Mouse (Mus musculus): Measurements from ENCODE around the gene Grhl3. TPM values are rescaled to one million over a fixed set of nuclear protein-coding genes. Genes with fewer than 3 reads are reported as not detected.

Grhl3 gene
- polyA plus RNA-seq, 1 experiment from 2014 or later, result 4.6 TPM

DNA sequence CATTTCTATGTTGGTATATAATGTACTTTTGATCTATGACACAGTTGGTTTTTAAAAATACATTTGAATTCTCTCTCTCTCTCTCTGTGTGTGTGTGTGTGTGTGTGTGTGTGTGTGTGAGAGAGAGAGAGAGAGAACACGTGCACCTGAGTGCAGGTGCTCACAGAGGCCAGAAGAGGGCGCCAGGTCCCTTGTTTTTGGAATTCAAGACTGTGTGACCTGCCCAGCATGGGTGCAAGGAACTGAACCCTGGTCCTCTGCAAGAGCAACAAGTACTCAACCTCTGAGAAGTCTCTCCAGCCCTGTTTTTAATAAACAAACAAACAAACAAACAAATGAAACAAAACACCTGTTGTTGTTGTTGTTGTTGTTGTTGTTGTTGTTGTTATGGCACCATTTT lies 36.6 kb upstream of the Grhl3 start:
- no peak overlapping the region for H3K4me2 ChIP-seq (ENCODE audit: low read length)
- H3K9ac ChIP-seq (ENCODE audit: low read depth, low read length), result no peak overlapping the region
- no peaks in the 10 kb centered on the region for H3K36me3 ChIP-seq (ENCODE audit: insufficient read depth, low read length)
- H3K9me3 ChIP-seq (replicated peaks; ENCODE audit: low read length), result no peaks in the 10 kb centered on the region; the same call in 1 of the 2 replicates
- no peak overlapping the region for H3K27ac ChIP-seq
- H3K4me3 ChIP-seq (replicated peaks; ENCODE audit: low read depth, low read length), result no peak overlapping the region
- ATAC-seq (replicated peaks; ENCODE audit: low FRiP score, low read depth) (no peak), DNase-seq (ENCODE audit: low spot score) (no peak)
- no peaks in the 10 kb centered on the region for H3K27me3 ChIP-seq (ENCODE audit: insufficient read depth, low read length)
- no peaks in the 10 kb centered on the region for H3K4me1 ChIP-seq (replicated peaks; ENCODE audit: insufficient read depth, low read length)
- no peak for TF ChIP-seq CTCF (IDR thresholded peaks at IDR 0.05; ENCODE audit: low read depth)
- WGBS, result 79% methylated on average over 2 of the region's 2 CpGs

DNA sequence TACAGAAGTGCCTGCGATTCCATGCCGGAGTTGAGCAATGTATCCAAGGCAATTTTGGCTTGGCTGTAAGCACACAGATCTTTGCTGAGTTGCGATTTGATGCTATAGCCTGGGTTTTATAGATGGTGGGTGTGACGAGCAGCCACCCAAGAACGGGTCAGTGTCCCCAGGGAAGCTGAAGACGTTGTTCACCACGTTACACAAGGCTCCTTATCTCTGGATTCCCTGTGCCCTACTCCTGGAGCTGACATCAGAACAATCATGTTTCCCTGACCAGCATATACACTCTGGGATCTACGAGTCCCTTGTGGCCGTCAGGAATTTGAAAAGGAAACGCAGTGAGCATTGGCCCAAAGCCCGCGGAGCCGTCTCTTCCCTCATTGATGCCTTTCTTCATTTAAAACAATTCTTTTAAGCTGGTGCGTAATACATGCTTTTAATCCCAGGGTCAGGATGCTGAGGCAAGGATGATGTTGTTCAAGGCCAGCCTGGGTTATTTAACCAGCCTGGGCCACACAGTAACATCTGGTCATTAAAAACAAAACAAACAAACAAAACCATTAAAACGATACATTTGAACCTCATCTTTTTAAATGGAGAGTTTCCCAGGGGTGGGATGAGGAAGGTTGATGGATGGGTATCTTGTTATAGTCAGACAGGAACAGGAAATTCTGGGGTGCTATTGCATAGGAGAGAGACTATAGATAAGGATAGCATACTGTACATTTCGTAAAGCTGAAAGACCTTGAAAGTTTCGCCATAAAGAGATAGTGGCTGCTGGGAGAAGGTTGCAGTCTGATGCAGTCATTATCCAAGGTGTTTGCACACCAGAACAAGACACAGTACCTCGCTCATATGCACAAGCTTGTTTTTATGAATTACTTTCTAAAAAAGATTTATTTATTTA lies 34.8 kb upstream of the Grhl3 start:
- Histone ChIP-seq H3K4me1 (replicated peaks; ENCODE audit: insufficient read depth, low read length) (no peaks in the 10 kb centered on the region), H3K36me3 (ENCODE audit: insufficient read depth, low read length) (no peaks in the 10 kb centered on the region), H3K27me3 (ENCODE audit: insufficient read depth, low read length) (no peaks in the 10 kb centered on the region), H3K4me3 (replicated peaks; ENCODE audit: low read depth, low read length) (no peak overlapping the region), H3K9me3 (replicated peaks; ENCODE audit: low read length) (no peaks in the 10 kb centered on the region; the same call in 1 of the 2 replicates), H3K27ac (no peak overlapping the region), H3K9ac (ENCODE audit: low read depth, low read length) (no peak overlapping the region), H3K4me2 (ENCODE audit: low read length) (no peak overlapping the region)
- WGBS, result 50% methylated on average over 18 of the region's 18 CpGs
- peak; percentile 63 for DNase-seq (ENCODE audit: low spot score)
- no peak for TF ChIP-seq CTCF (IDR thresholded peaks at IDR 0.05; ENCODE audit: low read depth)
- no peak for ATAC-seq (replicated peaks; ENCODE audit: low FRiP score, low read depth)

GRCm38 (mm10) chr4:135606271-135606670 lies 32.8 kb upstream of the Grhl3 start:
- WGBS, result 87% methylated on average over 7 of the region's 7 CpGs
- no peaks in the 10 kb centered on the region; the same call in 1 of the 2 replicates for H3K9me3 ChIP-seq (replicated peaks; ENCODE audit: low read length)

DNA sequence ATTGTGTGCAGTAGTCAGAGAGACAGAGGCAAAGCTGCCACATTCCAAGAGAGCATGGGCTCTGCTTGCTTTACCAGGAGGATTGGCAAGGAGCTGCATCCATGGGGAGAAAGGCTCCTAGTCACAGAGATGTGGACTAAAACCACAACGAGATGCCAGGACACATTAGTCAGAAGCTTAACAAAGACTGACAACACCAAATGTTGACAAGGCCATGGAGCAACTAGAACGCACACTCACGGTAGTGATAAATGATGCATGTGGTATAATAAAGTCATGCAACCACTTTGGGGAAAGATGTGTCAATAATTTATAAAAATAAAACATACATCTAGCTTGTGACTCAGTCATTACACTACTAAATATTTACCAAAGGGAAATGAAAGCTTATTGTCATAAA lies 28.1 kb upstream of the Grhl3 start:
- Histone ChIP-seq H3K4me3 (replicated peaks; ENCODE audit: low read depth, low read length) (no peak overlapping the region), H3K27ac (no peak overlapping the region), H3K27me3 (ENCODE audit: insufficient read depth, low read length) (no peaks in the 10 kb centered on the region), H3K36me3 (ENCODE audit: insufficient read depth, low read length) (no peaks in the 10 kb centered on the region), H3K9me3 (replicated peaks; ENCODE audit: low read length) (no peaks in the 10 kb centered on the region), H3K9ac (ENCODE audit: low read depth, low read length) (no peak overlapping the region), H3K4me1 (replicated peaks; ENCODE audit: insufficient read depth, low read length) (no peaks in the 10 kb centered on the region), H3K4me2 (ENCODE audit: low read length) (no peak overlapping the region)
- ATAC-seq (replicated peaks; ENCODE audit: low FRiP score, low read depth), result no peak
- DNase-seq (ENCODE audit: low spot score), result no peak
- no peak for TF ChIP-seq CTCF (IDR thresholded peaks at IDR 0.05; ENCODE audit: low read depth)
- WGBS, result 83% methylated on average over 3 of the region's 3 CpGs

More at GRCm38 (mm10) chr4:135606271-135606670, 32.8 kb upstream of the Grhl3 start:
- no peak for TF ChIP-seq CTCF (IDR thresholded peaks at IDR 0.05; ENCODE audit: low read depth)
- no peak overlapping the region for H3K27ac ChIP-seq
- no peaks in the 10 kb centered on the region for H3K4me1 ChIP-seq (replicated peaks; ENCODE audit: insufficient read depth, low read length)
- no peak overlapping the region for H3K4me3 ChIP-seq (replicated peaks; ENCODE audit: low read depth, low read length)
- H3K4me2 ChIP-seq (ENCODE audit: low read length), result no peak overlapping the region
- no peak overlapping the region for H3K9ac ChIP-seq (ENCODE audit: low read depth, low read length)
- no peak for DNase-seq (ENCODE audit: low spot score)
- H3K36me3 ChIP-seq (ENCODE audit: insufficient read depth, low read length), result no peaks in the 10 kb centered on the region
- H3K27me3 ChIP-seq (ENCODE audit: insufficient read depth, low read length), result no peaks in the 10 kb centered on the region
- ATAC-seq (replicated peaks; ENCODE audit: low FRiP score, low read depth), result no peak

GRCm38 (mm10) chr4:135599497-135600182 lies 26.2 kb upstream of the Grhl3 start:
- no peak overlapping the region for H3K9ac ChIP-seq (ENCODE audit: low read depth, low read length)
- no peaks in the 10 kb centered on the region for H3K9me3 ChIP-seq (replicated peaks; ENCODE audit: low read length)
- no peak for TF ChIP-seq CTCF (IDR thresholded peaks at IDR 0.05; ENCODE audit: low read depth)
- no peaks in the 10 kb centered on the region for H3K27me3 ChIP-seq (ENCODE audit: insufficient read depth, low read length)
- H3K4me1 ChIP-seq (replicated peaks; ENCODE audit: insufficient read depth, low read length), result no peaks in the 10 kb centered on the region
- no peak overlapping the region for H3K4me3 ChIP-seq (replicated peaks; ENCODE audit: low read depth, low read length)
- H3K4me2 ChIP-seq (ENCODE audit: low read length), result no peak overlapping the region
- DNase-seq (ENCODE audit: low spot score) (no peak), ATAC-seq (replicated peaks; ENCODE audit: low FRiP score, low read depth) (no peak)
- 80% methylated on average over 7 of the region's 7 CpGs for WGBS
- no peaks in the 10 kb centered on the region for H3K36me3 ChIP-seq (ENCODE audit: insufficient read depth, low read length)
- H3K27ac ChIP-seq, result no peak overlapping the region

- ATAC-seq (replicated peaks; ENCODE audit: low FRiP score, low read depth) (0 out of 2 replicates have a peak, but pooled peaks have one; percentile 7), DNase-seq (ENCODE audit: low spot score) (no peak)
- H3K9me3 ChIP-seq (replicated peaks; ENCODE audit: low read length), result no peaks in the 10 kb centered on the region
- no peaks in the 10 kb centered on the region for H3K36me3 ChIP-seq (ENCODE audit: insufficient read depth, low read length)
- no peak overlapping the region for H3K4me2 ChIP-seq (ENCODE audit: low read length)
- H3K27me3 ChIP-seq (ENCODE audit: insufficient read depth, low read length), result no peaks in the 10 kb centered on the region
- no peak overlapping the region for H3K9ac ChIP-seq (ENCODE audit: low read depth, low read length)
- H3K4me1 ChIP-seq (replicated peaks; ENCODE audit: insufficient read depth, low read length), result no peaks in the 10 kb centered on the region
- 72% methylated on average over 2 of the region's 2 CpGs for WGBS
- TF ChIP-seq CTCF (IDR thresholded peaks at IDR 0.05; ENCODE audit: low read depth), result no peak
- no peak overlapping the region for H3K27ac ChIP-seq
- no peak overlapping the region for H3K4me3 ChIP-seq (replicated peaks; ENCODE audit: low read depth, low read length)
Measured at GRCm38 (mm10) chr4:135598998-135599397, 25.6 kb upstream of the Grhl3 start.
